Mouse (Mus musculus): Measurements from ENCODE around the gene Brms1. TPM values are rescaled to one million over a fixed set of nuclear protein-coding genes. Genes with fewer than 3 reads are reported as not detected.

Gene Brms1
- polyA plus RNA-seq, 1 experiment from 2014 or later: 40.4 TPM

DNA sequence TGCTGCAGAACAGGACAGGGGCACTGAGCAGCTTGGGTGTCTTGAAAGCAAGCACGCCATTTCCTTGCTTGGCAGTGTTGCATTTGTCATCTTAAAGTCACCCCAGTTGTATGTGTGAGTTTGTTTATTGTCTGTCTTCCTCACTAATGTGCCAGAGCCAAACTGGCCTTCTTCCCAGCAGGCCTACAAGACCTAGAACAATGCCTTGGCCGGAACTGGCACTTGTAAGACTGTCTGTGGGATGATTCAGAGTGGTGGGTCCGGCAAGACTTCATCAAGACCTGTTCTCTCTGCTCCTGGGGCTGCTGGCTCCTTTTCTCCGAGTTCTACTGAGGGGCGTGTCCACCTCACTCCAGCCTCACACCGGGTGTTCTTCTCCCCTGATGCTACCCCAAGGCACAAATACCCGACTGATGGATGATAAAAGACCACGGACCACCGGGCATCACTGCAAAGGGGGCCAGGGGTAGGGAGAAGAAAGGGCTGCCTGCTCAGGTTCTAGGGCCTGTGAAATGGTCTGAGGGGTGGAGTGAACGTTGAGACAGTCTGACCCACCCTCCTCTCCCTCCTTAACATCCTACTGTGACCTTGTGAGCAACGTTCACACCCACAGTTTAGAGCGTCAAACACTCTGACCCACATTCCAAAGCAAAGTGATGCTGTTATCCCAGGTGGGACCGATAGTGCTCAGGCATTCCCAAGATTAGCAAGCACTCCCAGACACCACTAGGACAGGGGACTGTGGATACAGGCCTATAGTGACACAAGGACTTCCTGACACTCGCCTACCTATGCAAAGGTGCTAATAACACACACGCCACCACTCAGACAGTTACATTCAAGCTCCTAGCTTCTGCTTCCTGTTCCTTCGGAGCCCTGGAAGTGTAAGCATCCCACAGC is 17.0 kb downstream of the Brms1 start:
- no peak overlapping the region for H3K9ac ChIP-seq
- no peak overlapping the region for H3K4me2 ChIP-seq
- peaks cover 45% of the 10 kb centered on the region for H3K27me3 ChIP-seq (replicated peaks)
- peaks cover 54% of the 10 kb centered on the region for H3K4me1 ChIP-seq
- H3K36me3 ChIP-seq: no peaks in the 10 kb centered on the region
- no peak overlapping the region for H3K27ac ChIP-seq
- no peak overlapping the region for H3K4me3 ChIP-seq
- no peaks in the 10 kb centered on the region for H3K9me3 ChIP-seq (replicated peaks)
- 26% methylated on average over 16 of the region's 16 CpGs for WGBS (ENCODE audit: insufficient replicate concordance)
- no peak for ATAC-seq

DNA sequence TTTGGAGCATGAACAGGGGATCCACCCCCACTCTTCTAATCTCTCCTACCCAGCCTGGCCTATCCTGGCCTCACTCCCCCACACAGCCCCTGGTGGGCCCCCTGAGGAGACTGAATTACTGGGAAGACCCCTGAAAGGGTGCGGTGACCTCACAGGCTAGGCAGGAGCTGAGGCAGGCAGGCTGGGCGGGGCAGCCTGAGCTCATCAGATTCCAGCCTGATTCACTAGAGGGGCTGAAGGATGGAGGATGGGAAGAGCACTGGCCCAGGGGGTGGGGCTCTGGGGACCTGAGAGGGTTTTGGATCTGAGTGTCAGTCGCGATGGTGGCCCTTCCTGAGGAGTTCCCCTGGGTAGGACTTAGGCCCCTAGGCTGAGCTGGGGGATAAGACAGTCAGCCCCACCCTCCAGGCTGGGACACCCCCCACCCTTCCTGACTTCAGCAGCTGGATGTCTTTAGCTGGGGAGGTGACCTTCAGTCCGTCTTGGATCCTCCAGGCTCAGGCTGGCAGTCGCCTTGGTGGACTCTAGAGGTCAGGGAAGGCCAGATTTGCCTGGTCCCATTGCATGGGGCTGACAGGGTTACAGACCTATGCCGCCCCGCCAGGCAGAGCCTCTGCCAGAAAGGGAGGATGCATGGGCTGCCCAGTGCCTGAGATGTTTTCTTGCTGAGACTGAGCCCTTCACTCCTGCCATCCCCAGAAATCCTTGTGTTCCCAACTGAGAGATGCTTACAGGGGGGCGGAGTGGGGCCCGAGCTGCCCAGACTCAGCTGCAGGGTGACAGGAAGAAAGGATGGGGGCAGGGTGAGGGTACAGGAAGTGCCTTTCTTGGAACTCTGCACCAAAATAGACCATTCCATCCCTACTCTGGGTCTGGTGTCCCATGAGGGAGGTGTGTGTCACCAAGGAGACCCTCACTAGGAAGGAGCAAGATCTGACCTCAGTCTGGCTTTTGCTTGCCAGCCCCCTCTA is 17.9 kb downstream of the Brms1 start:
- Histone ChIP-seq H3K27me3 (replicated peaks) (peaks cover 38% of the 10 kb centered on the region), H3K4me1 (peaks cover 54% of the 10 kb centered on the region), H3K9me3 (replicated peaks) (no peaks in the 10 kb centered on the region), H3K9ac (no peak overlapping the region), H3K36me3 (no peaks in the 10 kb centered on the region), H3K4me3 (no peak overlapping the region), H3K4me2 (peak overlapping the region; percentile 4; the same call in 1 of the 2 replicates), H3K27ac (peak overlapping the region; percentile 49)
- WGBS (ENCODE audit: insufficient replicate concordance): 19% methylated on average over 10 of the region's 10 CpGs
- ATAC-seq: peak; percentile 44

DNA sequence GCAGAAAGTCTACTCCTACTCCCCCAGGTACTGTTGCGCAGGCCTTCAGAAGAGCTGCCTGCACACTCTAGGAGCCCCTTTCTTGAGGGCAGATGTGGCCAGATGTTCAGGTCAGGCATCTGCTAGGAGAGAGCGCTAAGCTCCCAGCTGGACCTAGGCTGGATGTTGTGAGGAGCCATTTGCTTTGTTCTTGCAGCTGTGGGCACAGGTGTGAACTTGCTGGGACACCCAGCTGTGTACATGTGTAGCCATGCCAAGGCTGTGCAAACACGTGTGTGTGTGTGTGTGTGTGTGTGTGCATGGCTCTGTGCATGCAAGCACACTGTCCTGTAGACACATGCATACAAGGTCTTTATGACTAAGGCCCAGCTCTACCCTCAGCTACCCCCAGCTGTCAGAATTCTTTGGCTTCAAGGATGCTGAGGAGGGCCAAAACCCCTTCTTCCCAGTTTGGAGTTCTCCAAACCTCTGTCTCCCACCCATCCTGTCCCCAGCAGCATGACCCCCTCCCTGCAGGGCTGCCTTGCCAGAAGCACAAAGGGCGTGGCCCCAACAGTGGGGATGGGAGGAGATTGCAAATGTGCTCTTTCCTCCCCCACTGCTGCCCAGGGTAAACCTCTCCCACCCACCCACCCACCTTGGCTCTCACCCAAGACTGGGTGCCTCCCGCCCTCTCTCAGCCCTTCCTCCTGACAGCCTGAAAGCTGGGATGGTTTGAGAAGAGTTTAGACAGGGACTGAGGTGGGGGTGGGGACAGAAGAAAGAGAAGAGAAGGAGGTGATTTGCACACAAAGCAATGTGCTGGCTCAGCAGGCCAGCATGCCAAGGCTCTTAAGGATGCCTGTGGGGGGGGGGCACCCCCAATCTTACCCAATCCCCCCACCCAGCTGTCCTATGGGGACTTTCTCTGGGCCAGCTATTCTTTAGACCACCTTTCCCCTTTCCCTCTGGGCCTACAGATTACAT is 19.5 kb downstream of the Brms1 start:
- peaks cover 63% of the 10 kb centered on the region for H3K4me1 ChIP-seq

GRCm38 (mm10) chr19:5062041-5062440 is 20.9 kb downstream of the Brms1 start:
- Histone ChIP-seq H3K4me3 (no peak overlapping the region), H3K4me2 (no peak overlapping the region), H3K9me3 (replicated peaks) (no peaks in the 10 kb centered on the region), H3K36me3 (no peaks in the 10 kb centered on the region), H3K9ac (no peak overlapping the region), H3K4me1 (peaks cover 58% of the 10 kb centered on the region), H3K27ac (no peak overlapping the region), H3K27me3 (replicated peaks) (peaks cover 25% of the 10 kb centered on the region)
- 56% methylated on average over 5 of the region's 5 CpGs for WGBS (ENCODE audit: insufficient replicate concordance)
- no peak for ATAC-seq

More for the DNA sequence above, 19.5 kb downstream of the Brms1 start:
- H3K9ac ChIP-seq: no peak overlapping the region
- WGBS (ENCODE audit: insufficient replicate concordance): 41% methylated on average over 5 of the region's 5 CpGs
- no peaks in the 10 kb centered on the region for H3K9me3 ChIP-seq (replicated peaks)
- H3K27me3 ChIP-seq (replicated peaks): peaks cover 26% of the 10 kb centered on the region
- no peak overlapping the region for H3K4me2 ChIP-seq
- no peak for ATAC-seq
- H3K4me3 ChIP-seq: no peak overlapping the region
- no peaks in the 10 kb centered on the region for H3K36me3 ChIP-seq
- H3K27ac ChIP-seq: peak overlapping the region; percentile 11; the same call in 1 of the 2 replicates

DNA sequence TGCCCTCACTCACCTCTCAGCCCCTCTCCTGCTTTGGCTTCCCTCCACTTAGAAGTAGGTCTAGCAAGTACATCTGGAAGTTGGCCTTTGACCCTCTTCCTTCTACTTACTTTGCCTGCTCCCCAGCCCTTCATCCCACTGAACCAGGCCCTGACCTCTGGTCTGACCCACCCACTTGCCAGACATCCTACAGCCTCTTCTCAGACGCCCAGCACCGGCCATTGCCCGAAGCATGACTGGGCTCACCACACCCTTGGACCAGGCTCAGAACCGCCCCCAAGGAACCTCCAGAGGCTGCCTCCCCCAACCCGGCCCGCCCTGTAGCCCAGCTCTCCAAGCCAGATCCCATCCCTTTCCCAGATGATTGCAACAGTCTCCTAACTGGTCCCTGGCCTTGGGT is 21.3 kb downstream of the Brms1 start:
- no peak overlapping the region for H3K9ac ChIP-seq
- H3K27ac ChIP-seq: no peak overlapping the region
- 57% methylated on average over 6 of the region's 6 CpGs for WGBS (ENCODE audit: insufficient replicate concordance)
- H3K4me1 ChIP-seq: peaks cover 61% of the 10 kb centered on the region
- no peaks in the 10 kb centered on the region for H3K36me3 ChIP-seq
- no peak overlapping the region for H3K4me3 ChIP-seq
- ATAC-seq: no peak
- H3K9me3 ChIP-seq (replicated peaks): no peaks in the 10 kb centered on the region
- H3K27me3 ChIP-seq (replicated peaks): peaks cover 30% of the 10 kb centered on the region
- H3K4me2 ChIP-seq: no peak overlapping the region

DNA sequence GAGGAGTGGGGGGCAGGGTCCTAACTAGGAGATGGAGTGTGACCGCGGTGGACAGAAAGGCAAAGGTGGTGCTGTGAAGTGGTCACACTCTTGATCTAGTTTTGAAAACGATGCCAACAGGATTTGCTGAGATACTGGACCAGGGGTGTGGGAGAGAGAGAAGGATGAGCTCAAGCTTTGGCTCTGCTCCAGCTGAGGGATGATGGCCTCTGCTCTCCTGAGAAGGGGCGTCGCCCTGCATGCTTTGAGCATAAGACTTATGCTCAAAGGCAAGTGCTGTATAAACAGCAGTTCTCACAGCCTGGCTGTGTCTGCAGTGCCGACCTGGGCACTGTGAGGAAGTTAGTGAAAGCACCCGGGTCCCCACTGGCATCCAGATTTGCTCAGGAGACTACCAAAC is 23.9 kb downstream of the Brms1 start:
- Histone ChIP-seq H3K9me3 (replicated peaks) (no peaks in the 10 kb centered on the region), H3K4me3 (no peak overlapping the region), H3K27ac (no peak overlapping the region), H3K4me1 (peaks cover 63% of the 10 kb centered on the region), H3K27me3 (replicated peaks) (peaks cover 41% of the 10 kb centered on the region), H3K4me2 (no peak overlapping the region), H3K36me3 (no peaks in the 10 kb centered on the region), H3K9ac (no peak overlapping the region)
- WGBS (ENCODE audit: insufficient replicate concordance): 61% methylated on average over 7 of the region's 7 CpGs
- no peak for ATAC-seq

DNA sequence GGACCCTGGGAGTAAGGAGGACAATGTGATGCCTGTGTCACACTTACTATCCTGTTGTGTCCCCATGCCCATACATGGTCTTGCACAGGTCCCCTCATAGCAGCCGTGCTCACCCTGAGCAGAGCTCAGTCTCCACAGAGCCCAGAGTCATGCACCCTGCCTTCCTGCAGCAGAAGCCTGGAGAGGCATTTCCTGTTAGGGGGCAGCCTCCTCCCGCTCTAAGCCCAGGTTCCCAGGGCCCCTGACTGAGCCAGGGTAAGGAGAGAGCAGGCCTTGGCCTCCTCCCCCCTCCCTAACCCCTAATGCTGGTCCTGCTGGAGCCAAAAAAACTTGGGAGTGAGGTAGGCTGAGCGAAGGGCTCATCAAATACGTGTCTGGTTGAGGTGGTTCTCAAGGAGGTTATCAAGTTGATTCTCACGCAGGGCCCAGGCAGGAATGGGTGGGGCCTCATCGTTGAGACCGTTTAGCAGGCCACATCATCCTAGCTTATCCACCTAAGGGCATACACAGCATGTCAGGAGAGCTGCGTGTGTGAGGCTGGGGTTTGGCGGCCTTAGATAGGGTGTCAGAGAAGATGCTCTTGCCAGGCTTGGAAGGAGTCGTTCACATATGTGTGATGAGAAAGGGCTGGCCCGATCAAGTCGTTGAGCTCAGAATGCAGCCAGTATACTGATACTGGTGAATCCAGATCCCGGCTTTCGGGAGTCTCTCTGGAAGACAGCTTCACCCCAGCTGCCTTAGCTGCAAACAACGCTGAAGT is 26.1 kb downstream of the Brms1 start:
- Histone ChIP-seq H3K27ac (peak overlapping the region; percentile 83), H3K36me3 (no peaks in the 10 kb centered on the region), H3K9me3 (replicated peaks) (no peaks in the 10 kb centered on the region), H3K4me1 (peaks cover 70% of the 10 kb centered on the region), H3K27me3 (replicated peaks) (peaks cover 55% of the 10 kb centered on the region), H3K4me2 (peak overlapping the region; percentile 92), H3K4me3 (peak overlapping the region; percentile 56), H3K9ac (peak overlapping the region; percentile 71)
- 4% methylated on average over 15 of the region's 15 CpGs for WGBS (ENCODE audit: insufficient replicate concordance)
- ATAC-seq: peak; percentile 85

- Histone ChIP-seq H3K9me3 (replicated peaks) (no peaks in the 10 kb centered on the region), H3K4me3 (peak within 1 kb of the TSS; percentile 56), H3K9ac (peak within 1 kb of the TSS; percentile 71), H3K4me1 (peaks cover 72% of the 10 kb centered on the region), H3K27ac (peak within 1 kb of the TSS; percentile 83), H3K27me3 (replicated peaks) (peaks cover 48% of the 10 kb centered on the region), H3K36me3 (no peaks in the 10 kb centered on the region), H3K4me2 (peak within 1 kb of the TSS; percentile 92)
- peak; percentile 17 for ATAC-seq
- WGBS (ENCODE audit: insufficient replicate concordance): 2% methylated on average over 56 of the region's 56 CpGs
These were observed 26.9 kb downstream of the Brms1 start, which contains the start of gene Cd248 for GRCm38 (mm10) chr19:5067867-5068569. Gene Cd248 (plus strand): TSS chr19:5068078.

DNA sequence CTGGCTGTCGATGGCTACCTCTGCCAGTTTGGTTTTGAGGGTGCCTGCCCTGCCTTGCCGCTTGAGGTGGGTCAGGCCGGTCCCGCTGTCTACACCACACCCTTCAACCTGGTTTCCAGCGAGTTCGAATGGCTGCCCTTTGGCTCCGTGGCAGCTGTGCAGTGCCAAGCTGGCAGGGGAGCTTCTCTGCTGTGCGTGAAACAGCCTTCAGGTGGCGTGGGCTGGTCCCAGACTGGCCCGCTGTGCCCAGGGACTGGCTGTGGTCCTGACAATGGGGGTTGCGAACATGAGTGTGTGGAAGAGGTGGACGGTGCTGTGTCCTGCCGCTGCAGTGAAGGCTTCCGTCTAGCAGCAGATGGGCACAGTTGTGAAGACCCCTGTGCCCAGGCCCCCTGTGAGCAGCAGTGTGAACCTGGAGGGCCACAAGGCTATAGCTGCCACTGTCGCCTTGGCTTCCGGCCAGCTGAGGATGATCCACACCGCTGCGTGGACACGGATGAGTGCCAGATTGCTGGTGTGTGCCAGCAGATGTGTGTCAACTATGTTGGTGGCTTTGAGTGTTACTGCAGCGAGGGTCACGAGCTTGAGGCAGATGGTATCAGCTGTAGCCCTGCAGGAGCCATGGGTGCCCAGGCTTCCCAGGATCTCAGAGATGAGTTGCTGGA is 27.5 kb downstream of the Brms1 start:
- Histone ChIP-seq H3K4me3 (peak overlapping the region; percentile 56), H3K4me1 (peaks cover 73% of the 10 kb centered on the region), H3K9ac (peak overlapping the region; percentile 71), H3K36me3 (no peaks in the 10 kb centered on the region), H3K9me3 (replicated peaks) (no peaks in the 10 kb centered on the region), H3K27me3 (replicated peaks) (peaks cover 52% of the 10 kb centered on the region), H3K4me2 (peak overlapping the region; percentile 92), H3K27ac (peak overlapping the region; percentile 83; the same call in 1 of the 2 replicates)
- 45% methylated on average over 21 of the region's 21 CpGs for WGBS (ENCODE audit: insufficient replicate concordance)
- ATAC-seq: no peak

- no peaks in the 10 kb centered on the region for H3K36me3 ChIP-seq
- no peak for ATAC-seq
- no peak overlapping the region for H3K27ac ChIP-seq
- H3K27me3 ChIP-seq (replicated peaks): peaks cover 60% of the 10 kb centered on the region
- peak overlapping the region; percentile 92 for H3K4me2 ChIP-seq
- peaks cover 73% of the 10 kb centered on the region for H3K4me1 ChIP-seq
- WGBS (ENCODE audit: insufficient replicate concordance): 63% methylated on average over 5 of the region's 5 CpGs
- H3K9ac ChIP-seq: no peak overlapping the region
- no peak overlapping the region for H3K4me3 ChIP-seq
- H3K9me3 ChIP-seq (replicated peaks): no peaks in the 10 kb centered on the region
These were observed 28.3 kb downstream of the Brms1 start for GRCm38 (mm10) chr19:5069486-5069885.

Data from liver, embryonic 12.5 days (tissue).